Mouse (Mus musculus) cerebellum, adult 2 months (tissue): Measurements from ENCODE around the gene Ctbp2.

Experiments
- CTCF ChIP-seq: fragments of 200-500 bp; IDR thresholded peaks from 2 replicates; pipeline ENCODE4 v1.5.1; 2011; ENCODE audit warnings: low read depth, mild to moderate bottlenecking, control low read depth, low read length, moderate library complexity, borderline replicate concordance; ENCODE audit not compliant: insufficient read depth
- POLR2A ChIP-seq: fragments of 200-500 bp; IDR thresholded peaks from 2 replicates; pipeline ENCODE4 v1.6.1; 2011; ENCODE audit warnings: low read length, control low read depth, borderline replicate concordance; ENCODE audit not compliant: insufficient read depth

- TF ChIP-seq CTCF = no peak
- TF ChIP-seq POLR2A = no peak
Measured at GRCm38 (mm10) chr7:133009676-133010075, 114.5 kb downstream of the Ctbp2 start.
